Mouse (Mus musculus) embryo, embryonic 9.5 days (tissue): ENCODE measurements at regions not wholly inside any gene's neighbourhood (a gene's known extent, or its start where the extent isn't known, plus 50 kb on each side); places are given as distances from the start of the nearest gene placed in this dataset.

Source experiments
- DNase-seq: peaks from one replicate; pipeline ENCODE4 v3.0.0-alpha.2; 2017; ENCODE audit errors: extremely low spot score

- DNase-seq: no peak
Measured at GRCm38 (mm10) chr12:77666411-77666810, 428.5 kb downstream of the Fut8 start.

GRCm38 (mm10) chr12:77667151-77667874, 429.4 kb downstream of the Fut8 start:
- DNase-seq: no peak

GRCm38 (mm10) chr12:77667875-77668204, 429.9 kb downstream of the Fut8 start:
- peak; percentile 80 for DNase-seq

- DNase-seq: no peak
Measured at GRCm38 (mm10) chr12:77670531-77670930, 432.6 kb downstream of the Fut8 start.

GRCm38 (mm10) chr12:77674352-77674751, 436.4 kb downstream of the Fut8 start:
- DNase-seq: no peak

- peak; percentile 38 for DNase-seq
Measured at GRCm38 (mm10) chr12:77674755-77675154, 436.8 kb downstream of the Fut8 start.

GRCm38 (mm10) chr12:77678040-77678439, 440.1 kb downstream of the Fut8 start:
- peak; percentile 50 for DNase-seq

- DNase-seq: no peak
Measured at GRCm38 (mm10) chr12:77694101-77694500, 456.2 kb downstream of the Fut8 start.

- no peak for DNase-seq
Measured at GRCm38 (mm10) chr12:77696039-77696631, 458.2 kb downstream of the Fut8 start.

- DNase-seq: no peak
Measured at GRCm38 (mm10) chr12:77696662-77697061, 458.7 kb downstream of the Fut8 start.

GRCm38 (mm10) chr12:77698088-77698487, 460.2 kb downstream of the Fut8 start:
- DNase-seq: no peak

GRCm38 (mm10) chr12:77699896-77700605, 462.1 kb downstream of the Fut8 start:
- DNase-seq: no peak

- no peak for DNase-seq
Measured at GRCm38 (mm10) chr12:77715506-77715905, 477.6 kb downstream of the Fut8 start.

GRCm38 (mm10) chr12:77715979-77716378, 478.1 kb downstream of the Fut8 start:
- peak; percentile 14 for DNase-seq

GRCm38 (mm10) chr12:77727766-77728165, 466.3 kb upstream of the Gm6657 start:
- no peak for DNase-seq

GRCm38 (mm10) chr12:77739047-77739760, 454.8 kb upstream of the Gm6657 start:
- DNase-seq: no peak

- no peak for DNase-seq
Measured at GRCm38 (mm10) chr12:77742716-77743115, 451.3 kb upstream of the Gm6657 start.

- DNase-seq: no peak
Measured at GRCm38 (mm10) chr12:77749438-77750007, 444.5 kb upstream of the Gm6657 start.

- no peak for DNase-seq
Measured at GRCm38 (mm10) chr12:77752181-77752580, 441.9 kb upstream of the Gm6657 start.

GRCm38 (mm10) chr12:77756021-77756420, 438.0 kb upstream of the Gm6657 start:
- no peak for DNase-seq

- DNase-seq: no peak
Measured at GRCm38 (mm10) chr12:77760976-77761375, 433.1 kb upstream of the Gm6657 start.

- DNase-seq: no peak
Measured at GRCm38 (mm10) chr12:77776011-77776546, 418.0 kb upstream of the Gm6657 start.
